Mouse (Mus musculus) monocyte, adult 2 months (primary cell): Measurements from ENCODE around the gene Aph1c.
"Not testable (repeated sequence)": the region's sequence is repeated elsewhere in the genome, so short reads cannot be mapped to it uniquely, and the experiment has no call there.

Source experiments
- DNase-seq, 2 experiments: peaks; one replicate each; pipeline ENCODE4 v3.0.0; 2022; ENCODE audit warnings: low spot score in 2 of 2, low read depth in 1 of 2

The Aph1c gene

GRCm38 (mm10) chr9:66833851-66834250 is 675 bp downstream of the Aph1c start:
- no peak for DNase-seq

DNA sequence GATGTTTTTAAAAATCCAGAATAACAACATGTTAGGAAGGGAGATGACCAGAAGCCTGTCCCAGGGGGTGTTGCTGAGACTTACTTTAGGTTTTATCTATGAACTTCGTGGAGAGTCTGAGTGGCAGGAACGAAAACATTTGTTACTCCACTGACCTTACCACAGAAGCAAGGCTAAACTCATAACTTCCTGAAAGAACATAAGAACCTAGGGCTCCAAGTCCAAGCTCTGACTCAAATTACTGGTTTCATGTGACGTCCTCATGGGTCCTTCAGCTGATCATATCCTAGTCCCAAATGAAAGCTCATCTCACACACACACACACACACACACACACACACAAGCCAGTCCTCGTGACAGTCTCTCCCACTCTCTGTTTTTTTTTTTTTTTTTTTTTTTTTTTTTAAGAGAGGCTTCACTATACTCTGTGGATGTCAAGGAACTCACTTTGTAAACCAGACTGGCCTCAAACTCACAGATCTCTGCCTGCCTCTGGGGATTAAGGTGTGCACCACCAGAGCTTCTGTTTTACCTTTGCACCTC is 2.1 kb downstream of the Aph1c start:
- peak in 1 of 2 experiments; percentile 48 for DNase-seq

DNA sequence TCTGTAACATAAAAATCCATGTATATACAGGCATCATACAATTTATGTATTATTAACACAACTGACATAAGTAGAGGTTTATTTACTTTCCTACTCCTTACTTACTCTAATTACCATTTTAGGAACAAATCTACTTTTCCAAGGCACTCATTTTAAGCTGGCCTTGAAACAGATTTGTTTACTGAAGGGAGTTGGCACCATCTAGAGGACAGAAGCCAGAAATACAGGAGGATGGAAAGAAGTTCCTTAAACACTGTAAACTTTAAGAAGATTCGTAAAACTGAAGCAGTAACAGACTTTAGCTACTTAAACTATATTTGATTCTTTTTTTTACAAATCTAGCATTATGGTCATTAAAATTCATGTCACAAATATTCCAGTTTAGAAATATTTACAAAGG is 8.5 kb downstream of the Aph1c start:
- DNase-seq: no peak

DNA sequence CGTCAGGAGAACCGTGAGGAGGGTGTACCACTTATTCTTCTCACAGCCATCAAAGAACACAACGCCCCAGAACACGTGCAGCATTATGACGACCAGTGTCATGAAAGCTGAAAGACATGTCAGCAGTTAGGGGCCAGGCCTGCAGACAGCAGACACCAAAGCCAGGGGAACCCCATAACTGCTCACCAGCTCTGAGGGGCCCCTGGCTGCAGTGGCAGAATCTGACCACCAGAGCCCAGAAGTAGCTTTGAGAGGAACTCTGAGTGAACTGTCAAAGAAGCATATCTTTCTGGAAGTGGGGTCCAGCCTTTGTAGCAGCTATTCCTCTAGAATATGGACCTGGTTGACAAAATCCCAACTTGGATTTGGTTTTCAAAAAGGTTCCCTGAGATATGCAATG is 12.3 kb downstream of the Aph1c start:
- not testable (repeated sequence) for DNase-seq

- no peak for DNase-seq
These were observed 13.5 kb downstream of the Aph1c start for GRCm38 (mm10) chr9:66820996-66821395.

- DNase-seq: no peak
These were observed 21.1 kb downstream of the Aph1c start for GRCm38 (mm10) chr9:66813392-66813791.

GRCm38 (mm10) chr9:66805951-66806350 is 28.6 kb downstream of the Aph1c start:
- not testable (repeated sequence) for DNase-seq

- DNase-seq: no peak
These were observed 32.6 kb downstream of the Aph1c start for GRCm38 (mm10) chr9:66801947-66802346.

- no peak for DNase-seq
These were observed 37.8 kb downstream of the Aph1c start, which contains the start of gene Gm10647 for GRCm38 (mm10) chr9:66796739-66797138. Gene Gm10647, plus strand, starts transcription at chr9:66797039.

DNA sequence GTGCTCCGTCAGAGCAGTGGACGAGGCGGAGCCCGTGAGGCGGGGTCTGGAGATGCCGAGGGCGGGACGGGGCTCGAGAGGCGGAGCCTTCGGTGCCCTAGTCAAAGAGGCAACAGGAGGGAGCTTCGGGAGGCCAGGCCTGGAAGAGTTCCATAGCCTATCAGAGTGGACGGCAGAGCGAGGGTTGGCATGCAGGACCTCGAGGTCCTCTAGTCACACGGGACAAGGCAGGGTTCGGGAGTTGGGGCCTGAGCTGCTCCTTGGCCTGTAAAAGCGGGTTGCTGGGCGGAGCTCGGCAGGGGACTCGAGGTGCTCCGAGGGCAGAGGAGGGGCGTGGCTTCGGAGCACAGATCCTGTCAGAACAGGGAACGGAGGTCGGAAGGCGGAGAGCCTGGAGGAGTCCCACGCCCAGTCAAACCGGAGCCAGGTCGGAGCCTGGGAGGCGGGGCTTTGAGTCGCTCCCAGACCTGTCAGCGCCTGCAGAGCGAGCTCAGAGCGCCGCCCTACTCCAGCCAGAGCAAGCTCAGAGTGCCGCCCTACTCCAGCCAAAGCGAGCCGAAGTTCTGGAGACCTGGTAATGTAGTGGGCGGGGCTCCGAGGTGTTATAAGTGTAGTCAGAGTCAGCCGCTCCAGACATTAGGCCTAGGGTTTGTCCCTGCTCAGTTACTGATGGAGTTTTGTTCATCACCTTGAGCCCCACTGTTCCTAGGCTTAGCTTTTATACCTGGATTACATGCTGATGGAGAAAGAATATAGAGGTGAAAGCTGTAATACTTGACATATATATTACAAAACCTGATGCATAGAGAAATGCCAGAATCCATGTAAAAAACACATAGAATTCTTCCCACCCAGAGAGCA is 38.8 kb downstream of the Aph1c start, which contains the start of gene Aph1b:
Aph1b (minus strand) TSS at position 27 of the 861 bp plus-strand sequence.
- peak; percentile 82 to 94 for DNase-seq

DNA sequence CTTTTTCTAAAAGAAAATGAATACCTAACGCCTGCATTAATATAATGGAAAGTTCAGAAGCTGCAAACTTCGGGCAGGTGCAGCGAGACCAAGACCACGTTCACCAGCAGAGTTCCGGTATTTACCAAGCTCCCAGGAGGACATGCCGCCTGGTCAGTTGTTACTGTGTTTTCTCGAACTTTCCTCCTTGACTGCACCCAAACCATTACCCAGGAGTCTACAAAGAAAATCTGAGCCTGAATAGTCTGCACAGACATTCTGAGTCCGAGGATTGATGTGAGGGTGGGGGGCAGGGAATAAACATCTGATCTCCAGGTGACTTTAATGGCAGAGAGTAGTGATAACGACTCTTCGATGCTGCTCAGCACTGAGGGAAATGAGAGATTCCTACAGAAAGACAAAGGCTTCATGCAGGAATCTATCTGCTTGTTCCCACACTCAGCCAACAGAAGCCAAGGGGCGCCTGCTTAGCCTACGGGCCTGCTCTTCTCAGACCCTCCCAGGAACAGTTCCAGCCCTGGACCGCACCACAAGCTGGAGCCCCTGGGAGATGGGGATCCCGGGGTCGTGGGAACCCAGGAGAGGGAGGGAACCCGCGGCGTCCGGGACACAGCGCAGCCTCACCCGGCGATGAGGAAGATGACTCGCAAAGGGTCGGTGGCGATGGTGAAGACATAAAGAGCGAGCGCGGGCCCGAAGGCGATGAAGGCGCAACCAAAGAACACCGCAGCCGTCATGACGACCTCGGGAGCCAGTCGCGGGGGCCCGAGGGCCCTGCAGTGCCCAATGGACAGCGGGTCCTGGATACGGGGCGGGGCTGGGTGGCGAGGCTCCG is 39.7 kb downstream of the Aph1c start:
- no peak for DNase-seq

- DNase-seq: no peak
These were observed 46.7 kb downstream of the Aph1c start for GRCm38 (mm10) chr9:66787821-66788220.

GRCm38 (mm10) chr9:66784552-66784951 is 50.0 kb downstream of the Aph1c start:
- not testable (repeated sequence) for DNase-seq

DNA sequence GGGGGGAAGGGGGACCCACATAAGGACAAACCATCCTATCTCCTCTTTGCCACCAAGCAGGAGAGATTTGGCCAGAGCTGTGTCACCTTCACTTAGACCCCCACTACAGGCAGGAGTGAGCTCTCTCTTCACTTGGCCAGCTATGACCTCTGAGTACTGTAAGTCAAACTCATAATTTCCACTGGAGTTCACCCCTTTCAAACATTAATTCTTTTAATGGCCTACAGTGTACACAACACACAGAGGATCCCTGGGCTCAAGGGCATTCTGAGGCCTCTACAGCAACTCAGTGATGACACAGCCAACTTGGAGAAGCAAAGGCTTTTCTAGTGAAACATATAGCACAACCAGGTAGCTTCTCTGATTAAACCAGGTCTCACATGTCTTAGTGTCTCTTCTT is 63.8 kb downstream of the Aph1c start:
- DNase-seq: no peak

GRCm38 (mm10) chr9:66769275-66769674 is 65.3 kb downstream of the Aph1c start:
- DNase-seq: no peak

DNA sequence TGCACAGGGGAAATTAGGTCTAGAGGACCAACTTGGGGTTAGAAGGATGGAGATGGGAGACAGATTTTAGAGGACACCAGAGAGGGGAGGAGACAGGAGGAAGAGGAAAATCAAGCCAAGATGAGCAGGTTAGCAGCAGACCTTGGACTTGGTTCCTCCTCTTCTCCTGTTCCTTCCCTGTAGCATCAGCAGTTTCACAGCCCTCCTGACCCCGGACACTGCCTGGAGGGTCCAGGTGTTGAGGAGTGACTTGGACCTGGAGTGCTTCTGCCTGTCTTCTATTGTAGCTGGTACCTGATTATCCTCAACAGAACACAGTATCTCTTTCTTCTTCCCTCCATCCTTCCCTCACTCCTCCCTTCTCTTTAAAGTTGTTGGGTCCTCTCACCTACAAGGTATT is 65.8 kb downstream of the Aph1c start:
- no peak for DNase-seq
